Mouse (Mus musculus) frontal cortex, adult 2 months (tissue): ENCODE results near the gene Ypel1. TPM values are rescaled to one million over a fixed set of nuclear protein-coding genes. Genes with fewer than 3 reads are reported as not detected.

ENCODE experiments used
- DNase-seq, 2 experiments: peaks; one replicate each; pipeline ENCODE4 v3.0.0; 2022; ENCODE audit warnings: low spot score in 1 of 2; ENCODE audit errors: extremely low spot score in 1 of 2
- polyA plus RNA-seq: library from polyadenylated mRNA; depleted of rRNA; stranded (reverse); fragments of >200 nt; gene quantifications from 2 replicates; pipeline ENCODE4 v1.2.3, GENCODE M21; 2012; rRNA removed

Gene Ypel1
- polyA plus RNA-seq, result 29.2 and 37.4 TPM in 2 replicates

DNA sequence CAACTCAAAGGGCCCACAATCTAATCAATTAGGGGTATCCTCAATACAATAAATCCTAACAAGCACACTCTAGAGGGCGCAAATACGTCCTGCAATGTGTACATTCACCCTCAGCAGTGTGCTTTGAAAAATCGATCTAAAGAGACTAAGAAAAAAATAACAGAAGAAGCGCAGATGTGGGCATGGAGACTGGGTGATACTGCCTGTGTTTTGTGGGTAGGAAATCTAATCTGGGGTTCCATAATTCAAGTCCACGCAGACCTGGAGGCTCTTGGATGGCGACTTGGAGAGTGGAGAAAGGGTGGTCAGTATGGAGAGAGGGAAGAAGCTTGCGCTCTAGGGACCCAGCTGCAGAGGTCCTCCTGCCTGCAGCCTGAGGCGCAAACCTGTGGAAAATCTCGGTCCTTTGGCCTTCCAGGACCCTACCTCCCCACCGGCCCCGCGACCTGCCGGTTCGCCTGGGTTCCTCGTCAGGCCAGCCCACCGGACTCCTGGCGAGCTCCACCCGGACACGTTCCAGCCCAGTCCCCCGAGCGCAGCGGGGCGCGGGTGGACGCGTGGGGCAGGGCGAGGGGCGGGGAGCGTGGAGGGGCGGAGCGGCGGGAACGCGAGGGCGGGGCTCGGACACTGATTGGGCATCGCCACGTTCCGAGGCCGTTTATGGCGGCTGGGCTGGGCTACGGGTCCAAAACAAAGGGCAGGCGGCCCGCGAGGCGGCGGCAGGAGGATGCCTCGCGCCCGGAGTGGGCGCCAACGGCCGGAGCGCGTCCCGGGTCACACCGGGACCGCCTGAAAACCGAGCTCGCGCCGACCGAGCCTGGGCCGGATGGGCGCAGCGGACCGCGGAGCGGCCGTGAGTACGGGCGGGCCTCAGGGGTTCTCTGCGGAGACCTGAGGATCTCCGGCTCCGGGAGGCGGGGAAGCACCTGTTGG is at the start of gene Ypel1:
Gene Ypel1, plus strand, starts transcription at position 186 of the 933 bp plus-strand sequence.
- DNase-seq, result peak; percentile 57 to 88

DNA sequence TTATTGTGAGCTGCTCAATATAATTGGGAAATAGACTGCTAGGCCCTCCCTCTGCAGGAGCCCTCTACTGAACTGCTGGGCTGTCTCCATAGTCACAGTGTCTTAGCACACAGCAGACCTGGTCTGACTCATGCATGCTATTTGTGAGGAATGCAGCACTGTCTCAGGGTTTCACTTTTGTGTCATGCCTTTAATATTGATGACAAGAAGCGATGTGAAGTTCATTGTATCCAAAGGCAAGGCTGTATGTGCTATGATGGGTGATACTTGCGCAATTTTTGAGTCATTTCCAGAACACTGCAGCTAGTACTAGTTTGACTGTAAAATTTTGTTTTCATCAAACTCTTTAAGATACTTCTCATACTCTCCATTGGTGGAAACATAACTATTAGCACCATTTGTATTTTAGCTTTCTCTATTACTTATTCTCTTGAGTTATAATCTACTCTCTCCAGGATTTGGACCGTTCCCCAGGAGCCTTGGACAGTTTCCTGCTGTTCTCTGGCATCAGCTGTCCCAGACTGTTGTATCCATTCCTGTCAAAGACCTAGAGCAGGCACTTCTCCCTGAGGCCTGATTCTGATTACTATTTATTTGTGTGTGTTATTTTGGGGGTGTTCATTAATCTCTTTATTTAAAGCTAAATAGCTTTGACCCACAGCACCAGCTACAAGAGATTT is 44.9 kb upstream of the Ypel1 start:
- peak in 1 of 2 experiments; percentile 21 for DNase-seq

DNA sequence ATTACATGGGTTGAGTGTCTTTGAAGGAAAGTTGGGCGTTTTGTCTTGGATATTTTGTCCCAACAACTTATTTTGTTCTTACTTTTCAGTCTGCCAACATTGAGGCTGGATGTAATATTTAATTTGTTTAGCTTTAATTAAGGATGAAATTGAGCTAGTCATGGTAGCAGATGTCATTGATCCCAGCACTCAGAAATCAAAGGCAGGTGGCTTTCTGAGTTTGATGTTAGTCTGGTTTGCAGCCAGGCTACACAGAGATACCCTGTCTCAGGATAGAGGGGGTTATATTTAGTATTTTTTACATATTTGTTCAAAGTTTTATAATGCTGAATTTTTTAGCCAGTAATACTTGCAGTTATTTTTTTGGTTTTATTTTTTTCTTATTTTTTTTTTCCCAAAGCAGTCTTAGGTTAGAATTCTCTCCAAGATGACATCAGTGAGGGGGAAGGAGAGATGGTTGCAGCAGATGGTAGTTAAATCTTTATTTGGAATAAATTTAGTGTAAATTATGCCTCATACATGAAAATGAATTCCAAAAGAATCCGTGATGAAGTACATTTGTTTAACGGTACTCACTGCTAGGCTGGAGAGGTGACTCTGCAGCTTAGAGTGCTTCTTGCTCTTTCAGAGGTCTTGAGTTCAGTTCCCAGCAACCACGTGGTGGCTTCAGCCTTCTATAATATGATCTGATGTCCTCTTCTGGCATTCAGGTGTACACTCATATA is 39.4 kb upstream of the Ypel1 start:
- peak in 1 of 2 experiments; percentile 64 for DNase-seq

DNA sequence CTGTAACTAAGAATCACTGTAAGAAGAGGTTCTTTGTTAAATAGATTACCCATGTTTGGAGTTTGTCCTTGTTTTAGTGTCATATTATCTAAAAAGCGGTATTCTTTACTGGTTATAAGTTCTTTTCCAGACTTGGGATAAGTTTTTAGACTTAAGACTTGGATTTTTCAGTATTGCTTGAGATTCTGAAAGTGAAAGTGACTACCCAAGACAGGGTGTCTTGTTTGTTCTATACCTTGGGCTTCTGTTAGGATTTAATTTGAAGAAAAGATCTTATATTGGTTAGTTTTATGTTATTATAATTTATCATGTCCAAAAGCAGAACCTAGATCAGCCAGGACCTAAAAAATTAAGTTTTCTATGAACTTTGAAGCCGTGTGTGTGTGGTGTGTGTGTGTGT is 35.7 kb upstream of the Ypel1 start:
- no peak for DNase-seq

DNA sequence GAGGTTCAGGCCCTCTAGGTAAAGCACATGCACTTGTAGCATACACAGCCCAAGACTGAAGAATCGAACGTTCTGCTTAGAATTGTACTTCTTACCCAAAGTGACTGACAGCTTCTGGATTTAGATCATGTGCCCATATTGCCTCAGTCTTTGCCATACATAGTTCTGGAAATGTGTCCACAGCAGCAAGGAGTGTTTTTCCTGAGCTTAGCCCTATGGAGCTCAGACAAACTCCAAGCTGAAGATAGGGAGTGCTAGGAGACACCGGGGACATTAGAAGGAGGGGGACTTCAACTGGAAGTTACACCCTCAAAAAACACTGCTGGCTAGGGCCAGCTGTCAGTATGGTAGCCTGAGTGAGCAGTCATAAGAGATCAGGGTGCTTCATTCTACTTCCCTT is 28.8 kb upstream of the Ypel1 start:
- DNase-seq, result no peak

DNA sequence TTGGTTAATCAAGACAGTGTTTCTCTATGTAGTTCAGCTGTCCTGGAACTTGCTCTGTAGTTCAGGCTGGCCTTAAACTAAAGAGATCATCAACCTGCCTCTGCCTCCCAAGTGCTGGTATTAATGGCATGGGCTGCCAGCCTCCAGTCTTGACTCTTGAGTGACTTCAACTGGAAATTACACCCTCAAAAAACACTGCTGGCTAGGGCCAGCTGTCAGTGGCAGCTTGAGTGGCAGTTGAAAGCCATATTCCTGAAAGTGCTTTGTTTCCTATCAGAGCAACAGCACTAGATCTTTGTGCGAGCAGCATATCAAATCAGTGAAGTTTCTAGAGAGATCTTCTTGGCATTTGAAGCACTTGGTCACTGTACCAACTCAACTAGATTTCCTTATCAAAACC is 28.1 kb upstream of the Ypel1 start:
- no peak for DNase-seq

DNA sequence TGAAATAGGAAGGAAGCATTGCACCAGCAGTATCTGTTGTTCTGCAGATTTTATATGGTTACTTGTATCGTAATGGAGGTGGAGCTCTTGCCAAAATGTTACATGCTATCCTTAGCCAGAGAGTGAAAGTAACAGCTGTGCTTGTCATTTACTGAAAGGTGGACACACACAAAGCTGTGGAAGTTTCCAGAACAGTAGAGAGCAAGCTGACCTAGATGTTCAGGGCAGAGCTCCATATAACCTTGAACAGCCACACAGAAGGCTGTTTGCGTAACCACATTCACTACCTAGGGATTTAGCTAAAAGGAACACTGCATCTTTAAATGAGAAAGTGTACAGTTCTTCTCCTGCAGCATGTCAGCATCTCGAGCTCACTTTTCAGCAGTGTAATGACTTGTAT is 25.2 kb upstream of the Ypel1 start:
- DNase-seq, result peak in 1 of 2 experiments; percentile 44

DNA sequence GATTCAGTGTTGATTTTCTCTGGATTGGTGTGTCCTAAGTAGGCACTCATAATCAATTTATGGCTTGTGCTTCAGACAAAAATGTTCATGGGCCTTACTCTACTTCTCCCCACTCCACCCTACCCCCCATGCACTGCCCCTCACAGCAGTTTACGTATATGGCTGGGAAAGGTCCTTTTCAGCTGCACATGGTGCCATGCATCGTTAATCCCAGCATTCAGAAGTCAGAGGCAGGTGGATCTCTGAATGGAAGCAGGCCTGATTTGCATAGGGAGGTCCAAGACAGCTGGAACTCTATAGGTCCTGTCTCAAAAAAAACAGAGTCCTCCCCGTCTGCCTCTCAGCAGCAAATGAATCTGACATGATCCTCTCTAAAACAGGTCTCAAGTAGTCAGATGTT is 24.2 kb upstream of the Ypel1 start:
- DNase-seq, result no peak

DNA sequence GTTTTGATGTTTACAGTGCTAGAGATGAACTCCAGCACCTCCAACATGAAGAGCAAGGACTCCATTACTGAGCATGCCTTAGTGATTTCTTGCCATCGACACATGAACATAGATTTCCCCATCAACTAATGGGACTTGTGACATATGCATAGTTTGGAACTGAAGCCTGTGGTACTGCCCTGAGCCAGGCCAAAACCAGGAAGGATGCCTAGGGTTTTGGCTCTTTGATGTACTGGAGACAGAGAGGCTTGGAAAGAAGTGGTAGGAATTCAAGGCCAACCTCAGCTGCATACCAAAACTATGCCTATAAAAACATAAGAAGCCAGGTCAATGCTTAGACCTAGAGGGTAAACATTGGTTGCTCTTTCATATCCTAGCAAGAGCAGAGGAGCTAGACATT is 19.6 kb upstream of the Ypel1 start:
- no peak for DNase-seq

DNA sequence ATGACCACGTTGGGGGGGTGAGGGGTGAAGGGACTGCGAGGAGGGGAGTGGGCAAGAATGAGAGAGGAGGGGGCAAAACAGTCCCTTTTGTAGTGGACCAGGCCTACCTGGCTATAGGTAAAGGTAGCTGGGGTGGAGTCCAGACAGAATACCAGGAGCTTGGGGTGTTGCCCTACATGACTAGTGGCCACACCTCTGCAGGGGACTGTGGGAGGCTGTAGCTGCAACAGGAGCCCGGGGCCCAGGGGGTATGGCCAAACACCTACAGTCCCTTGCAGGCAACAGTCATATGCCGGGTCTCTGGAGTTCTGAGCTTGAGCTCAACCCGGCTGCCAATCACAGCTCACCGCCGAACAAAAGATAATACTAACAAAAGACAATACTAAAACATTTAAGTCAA is 17.4 kb upstream of the Ypel1 start:
- DNase-seq, result no peak

DNA sequence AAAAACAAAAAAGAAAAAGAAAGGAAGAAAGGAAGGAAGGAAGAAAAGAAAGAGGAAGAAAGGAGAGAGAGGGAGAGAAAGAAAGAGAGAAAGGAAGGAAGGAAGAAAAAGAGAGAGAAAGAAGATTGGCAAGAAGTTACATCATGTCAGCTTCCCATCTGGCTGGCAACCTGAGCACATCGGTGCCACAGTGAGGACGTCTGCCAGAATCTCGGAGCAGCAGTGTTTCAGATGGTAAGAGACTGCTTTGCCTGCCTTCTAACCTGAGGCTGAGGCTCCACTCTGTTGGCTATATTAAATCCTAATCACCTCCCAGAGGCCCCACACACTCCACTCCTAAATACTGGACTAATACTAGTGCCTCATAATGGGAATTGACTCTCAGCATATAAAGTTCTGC is 15.6 kb upstream of the Ypel1 start:
- no peak for DNase-seq

DNA sequence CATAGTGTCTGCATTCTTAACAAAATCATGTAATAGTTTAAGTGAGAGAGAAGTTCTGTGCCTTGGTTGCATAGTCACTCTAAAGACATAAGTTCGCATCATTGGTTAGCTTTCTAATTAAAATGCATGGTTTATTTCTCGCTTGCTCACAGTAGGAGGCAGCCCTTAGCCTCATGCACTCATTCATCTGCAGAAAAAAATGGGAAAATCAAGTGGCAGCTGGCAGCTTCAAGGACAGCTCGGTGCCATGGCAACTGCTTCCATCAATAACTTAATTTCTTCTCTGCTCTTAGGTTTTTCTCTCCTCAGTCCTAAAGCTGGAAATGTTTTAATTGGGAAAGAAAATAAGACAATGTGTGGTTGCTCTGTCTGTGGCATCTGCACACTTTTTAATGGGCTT is 13.9 kb upstream of the Ypel1 start:
- DNase-seq, result peak; percentile 46 to 74

DNA sequence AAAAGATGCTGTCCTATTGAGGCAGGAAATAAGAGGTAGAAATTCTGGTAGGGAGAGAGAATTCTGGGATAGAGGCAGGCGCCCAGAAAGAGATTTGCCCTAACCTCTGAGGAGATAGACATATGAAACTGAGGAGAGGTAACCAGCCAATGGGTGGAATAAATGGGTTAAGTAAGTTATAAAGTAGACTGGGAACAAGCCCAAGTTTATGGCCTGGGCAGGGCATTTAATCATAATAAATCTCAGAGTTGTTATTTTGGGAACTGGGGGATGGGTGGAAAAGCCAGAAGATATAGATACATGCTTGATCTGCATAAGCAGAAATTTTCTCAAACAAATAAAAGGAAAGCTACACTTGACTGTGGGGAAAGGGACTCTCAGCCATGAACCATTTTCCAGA is 7.2 kb upstream of the Ypel1 start:
- no peak for DNase-seq

DNA sequence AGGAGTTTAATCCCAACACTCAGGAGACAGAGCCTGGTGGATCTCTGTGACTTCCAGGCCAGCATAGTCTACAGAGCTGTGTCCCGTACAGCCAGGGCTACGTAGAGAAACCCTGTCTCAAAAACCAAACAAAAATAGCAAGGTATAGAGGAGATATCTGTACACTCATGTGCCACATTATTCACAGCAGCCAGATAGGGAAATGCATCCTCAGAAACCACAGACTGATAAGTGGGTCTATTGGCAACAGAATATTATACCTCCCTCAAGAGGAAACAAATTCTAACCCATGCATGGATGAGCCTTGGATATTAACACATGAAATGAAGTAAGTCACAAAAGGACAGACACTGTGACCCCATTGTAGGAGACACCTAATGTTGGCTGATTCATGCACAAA is 1.9 kb upstream of the Ypel1 start:
- DNase-seq, result no peak

DNA sequence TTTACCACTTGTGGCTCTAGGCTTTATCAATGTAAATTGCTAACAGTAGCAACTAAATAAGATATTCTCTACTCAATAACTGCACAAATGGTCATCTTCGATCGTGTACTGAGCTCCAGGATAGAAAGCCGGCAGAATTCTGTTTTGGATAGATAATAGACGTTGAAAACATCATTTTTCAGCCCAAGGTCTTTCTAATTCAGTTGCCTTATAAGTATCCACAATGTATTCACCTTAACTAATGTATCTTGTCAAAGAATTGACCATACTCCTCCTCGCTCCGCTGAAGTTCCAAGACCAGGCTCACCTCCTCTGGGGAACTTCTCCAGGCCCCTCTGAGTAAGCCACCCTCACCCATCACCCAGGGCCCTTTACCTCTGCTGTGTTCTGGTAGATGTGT is 1.2 kb downstream of the Ypel1 start:
- no peak for DNase-seq

DNA sequence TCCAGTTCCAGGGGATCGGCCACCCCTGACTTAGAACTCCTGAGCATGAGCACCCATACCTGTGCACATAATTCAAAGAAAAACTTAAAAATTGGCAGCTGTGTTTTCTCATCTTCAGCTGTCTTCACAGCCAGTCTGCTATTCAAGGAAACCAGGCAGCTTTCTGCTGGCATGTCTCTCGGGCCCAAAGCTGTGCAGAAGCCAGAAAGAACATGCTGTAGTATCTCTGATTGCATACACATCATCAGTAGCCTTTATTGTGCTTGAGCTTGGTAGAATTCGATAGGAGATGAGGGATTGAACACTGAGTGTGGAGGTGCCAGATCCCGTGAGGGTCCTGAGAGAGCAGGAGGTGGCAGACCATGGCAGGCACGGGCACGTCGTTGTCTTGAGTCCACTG is 3.5 kb downstream of the Ypel1 start:
- no peak for DNase-seq

DNA sequence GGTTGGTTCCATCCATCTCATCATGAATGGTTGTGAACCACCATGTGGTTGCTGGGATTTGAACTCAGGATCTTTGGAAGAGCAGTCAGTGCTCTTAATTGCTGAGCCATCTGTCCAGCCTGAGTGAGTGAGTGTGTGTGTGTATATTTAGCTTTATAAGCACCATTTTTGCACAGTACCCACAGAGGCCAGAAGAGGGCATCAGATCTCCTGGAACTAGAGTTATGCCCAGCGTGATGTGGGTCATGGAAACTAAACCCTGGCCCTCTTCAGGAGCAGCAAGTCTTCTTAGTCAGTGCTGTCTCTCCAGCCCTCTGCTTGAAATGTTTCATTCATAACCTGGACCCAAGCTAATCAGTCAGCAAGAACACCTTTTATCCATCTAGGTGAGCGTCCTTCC is 6.8 kb downstream of the Ypel1 start:
- DNase-seq, result no peak

DNA sequence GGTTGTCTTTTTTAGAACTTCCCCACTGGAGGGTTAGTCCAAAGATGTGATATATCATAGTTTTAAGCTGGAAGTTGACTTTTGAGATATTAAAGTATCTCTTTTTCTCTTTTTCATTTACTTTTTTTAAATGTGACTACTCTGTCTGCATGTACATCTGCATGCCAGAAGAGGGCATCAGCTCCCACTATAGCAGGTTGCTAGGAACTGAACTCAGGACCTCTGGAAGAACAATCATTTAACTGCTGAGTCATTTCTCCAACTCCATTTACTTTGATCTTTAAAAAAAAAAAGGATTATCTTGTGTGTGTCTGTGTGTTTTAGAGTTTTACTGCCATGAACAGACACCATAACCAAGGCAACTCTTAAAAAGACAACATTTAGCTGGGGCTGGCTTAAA is 7.4 kb downstream of the Ypel1 start:
- DNase-seq, result no peak

DNA sequence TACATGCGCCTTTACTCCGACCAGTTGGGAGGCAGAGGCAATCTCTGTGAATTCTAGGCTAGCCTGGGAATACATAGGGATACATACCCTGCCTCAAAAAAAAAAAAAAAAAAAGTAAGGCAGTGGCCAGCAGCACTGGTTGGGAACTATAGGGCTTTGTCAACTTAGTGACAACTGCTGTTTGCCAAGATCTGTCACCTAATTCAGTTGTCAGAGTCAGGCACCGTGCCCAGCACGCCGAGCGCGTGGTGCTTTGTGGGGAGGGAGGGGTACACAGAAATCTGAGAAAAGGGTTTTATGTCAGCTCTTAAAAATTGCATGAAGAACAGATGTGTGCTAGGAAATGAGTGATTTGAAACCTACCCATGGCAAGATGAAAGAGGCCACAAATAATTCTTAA is 8.6 kb downstream of the Ypel1 start:
- peak in 1 of 2 experiments; percentile 57 for DNase-seq

DNA sequence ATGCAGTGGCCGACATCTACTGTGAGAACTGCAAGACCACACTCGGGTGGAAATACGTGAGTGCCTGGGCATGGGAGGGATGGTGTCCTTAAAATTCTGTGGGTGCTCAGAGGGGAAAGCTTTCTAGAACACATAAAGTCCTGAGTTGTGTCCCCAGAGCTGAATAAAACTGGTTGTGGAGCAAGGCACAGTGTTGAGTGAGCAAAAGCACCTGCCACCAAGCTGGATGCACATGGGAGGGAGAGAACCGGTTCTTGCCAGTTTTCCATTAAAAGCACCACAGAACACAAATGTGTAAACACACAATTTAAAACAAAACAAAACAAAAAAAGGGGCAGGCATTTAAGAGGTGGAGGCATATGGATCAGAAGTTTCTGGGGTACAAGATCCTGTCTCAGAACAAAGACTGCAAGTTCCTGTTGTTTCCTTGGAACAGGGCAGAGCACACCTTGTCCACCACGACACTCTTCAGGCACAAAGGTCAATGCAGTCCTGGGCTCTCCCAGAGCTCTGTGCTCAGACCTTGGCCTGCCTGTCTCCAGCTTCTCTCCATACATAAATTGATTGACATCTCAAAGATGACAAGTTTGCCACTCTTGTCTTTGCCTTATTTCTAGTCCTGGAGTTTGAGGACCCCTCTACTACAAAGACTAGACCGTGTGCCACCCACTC is 12.8 kb downstream of the Ypel1 start:
- no peak for DNase-seq

DNA sequence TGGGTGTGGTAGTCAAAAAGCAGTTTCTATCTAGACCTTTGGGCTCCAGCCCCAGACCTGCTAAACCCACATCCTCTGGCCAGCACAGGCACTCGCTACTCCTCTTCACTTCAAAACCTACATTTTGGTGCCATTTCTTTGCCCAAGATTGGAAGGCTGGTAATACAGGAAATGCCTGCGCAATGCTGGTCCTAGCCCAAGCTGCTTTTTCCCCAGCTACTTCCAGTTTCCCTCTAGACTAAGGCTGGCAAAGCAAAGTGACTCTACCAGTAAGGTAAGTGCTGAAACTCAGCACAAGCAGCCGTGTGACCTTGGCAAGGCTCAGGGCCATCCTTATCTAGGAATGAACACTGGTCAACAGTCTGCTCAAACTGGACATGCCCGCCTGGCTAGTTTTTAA is 16.1 kb downstream of the Ypel1 start:
- DNase-seq, result no peak
